Mouse (Mus musculus): ENCODE data around the gene Klk8.

Klk8 gene

GRCm38 (mm10) chr7:43789295-43789694, 8.1 kb upstream of the Klk8 start:
- no peak for DNase-seq (ENCODE audit: inconsistent age in 2 of 2, low spot score in 1 of 2)

- no peak for DNase-seq (ENCODE audit: inconsistent age in 2 of 2, low spot score in 1 of 2)
These were observed 5.8 kb upstream of the Klk8 start, which contains the start of gene Klk9 for GRCm38 (mm10) chr7:43791591-43791990. TSS of gene Klk9 (plus strand) at chr7:43791891.

- DNase-seq (ENCODE audit: inconsistent age in 2 of 2, low spot score in 1 of 2), result no peak
These were observed 1.0 kb upstream of the Klk8 start for GRCm38 (mm10) chr7:43796355-43796754.

- no peak for DNase-seq (ENCODE audit: inconsistent age in 2 of 2, low spot score in 1 of 2)
These were observed 576 bp downstream of the Klk8 start for GRCm38 (mm10) chr7:43797844-43798462.

GRCm38 (mm10) chr7:43799876-43800275, 2.5 kb downstream of the Klk8 start:
- no peak for DNase-seq (ENCODE audit: inconsistent age in 2 of 2, low spot score in 1 of 2)

GRCm38 (mm10) chr7:43810994-43811393, 13.6 kb downstream of the Klk8 start, which contains the start of gene Klk7:
TSS of gene Klk7 (plus strand) at chr7:43811294.
- no peak for DNase-seq (ENCODE audit: inconsistent age in 2 of 2, low spot score in 1 of 2)

GRCm38 (mm10) chr7:43815211-43815610, 17.8 kb downstream of the Klk8 start:
- no peak for DNase-seq (ENCODE audit: inconsistent age in 2 of 2, low spot score in 1 of 2)

GRCm38 (mm10) chr7:43816746-43817145, 19.4 kb downstream of the Klk8 start:
- DNase-seq (ENCODE audit: inconsistent age in 2 of 2, low spot score in 1 of 2), result no peak

- no peak for DNase-seq (ENCODE audit: inconsistent age in 2 of 2, low spot score in 1 of 2)
These were observed 24.2 kb downstream of the Klk8 start for GRCm38 (mm10) chr7:43821581-43821980.

- no peak for DNase-seq (ENCODE audit: inconsistent age in 2 of 2, low spot score in 1 of 2)
These were observed 26.8 kb downstream of the Klk8 start, which contains the start of gene Klk6 for GRCm38 (mm10) chr7:43824199-43824598. TSS of gene Klk6 (plus strand) at chr7:43824499.

- no peak for DNase-seq (ENCODE audit: inconsistent age in 2 of 2, low spot score in 1 of 2)
These were observed 28.7 kb downstream of the Klk8 start for GRCm38 (mm10) chr7:43826056-43826455.

- no peak for DNase-seq (ENCODE audit: inconsistent age in 2 of 2, low spot score in 1 of 2)
These were observed 30.3 kb downstream of the Klk8 start for GRCm38 (mm10) chr7:43827706-43828105.

- no peak for DNase-seq (ENCODE audit: inconsistent age in 2 of 2, low spot score in 1 of 2)
These were observed 31.6 kb downstream of the Klk8 start for GRCm38 (mm10) chr7:43829006-43829405.

GRCm38 (mm10) chr7:43841701-43842100, 44.3 kb downstream of the Klk8 start, which contains the start of gene Klk5:
TSS of gene Klk5 (plus strand) at chr7:43841971.
- DNase-seq (ENCODE audit: inconsistent age in 2 of 2, low spot score in 1 of 2), result no peak

- DNase-seq (ENCODE audit: inconsistent age in 2 of 2, low spot score in 1 of 2), result no peak
These were observed 46.4 kb downstream of the Klk8 start for GRCm38 (mm10) chr7:43843801-43844200.

GRCm38 (mm10) chr7:43851616-43852015, 54.2 kb downstream of the Klk8 start:
- no peak for DNase-seq (ENCODE audit: inconsistent age in 2 of 2, low spot score in 1 of 2)
